Mouse (Mus musculus) liver, adult 2 months (tissue): ENCODE results near the gene Sorl1.

Source experiments
- CTCF ChIP-seq: fragments of 200-500 bp; IDR thresholded peaks from 2 replicates; pipeline ENCODE4 v1.5.1; 2011; ENCODE audit warnings: low read depth, low read length, control low read depth
- POLR2A ChIP-seq: fragments of 200-500 bp; IDR thresholded peaks from 2 replicates; pipeline ENCODE4 v1.6.1; 2011; ENCODE audit warnings: low read length, control low read depth; ENCODE audit not compliant: insufficient read depth; ENCODE audit errors: extremely low read depth

GRCm38 (mm10) chr9:42094028-42094551 is 30.0 kb downstream of the Sorl1 start:
- TF ChIP-seq CTCF (no peak), POLR2A (no peak)
